Mouse (Mus musculus) forebrain, embryonic 14.5 days (tissue): ENCODE measurements around the gene Zfp985. TPM values are rescaled to one million over a fixed set of nuclear protein-coding genes. Genes with fewer than 3 reads are reported as not detected.
"Not testable (repeated sequence)": the region's sequence is repeated elsewhere in the genome, so short reads cannot be mapped to it uniquely, and the experiment has no call there.

ENCODE experiments used
- ATAC-seq: fragments of 200-750 bp; cut with Nextera tagmentation; 2 replicates; pipeline ENCODE4 v1.8.0; 2017; ENCODE audit warnings: mild to moderate bottlenecking, moderate library complexity
- DNase-seq: peaks from one replicate; pipeline ENCODE4 v3.0.0-alpha.2; 2015; ENCODE audit warnings: low spot score
- H3K27ac ChIP-seq: fragments of 300-500 bp; sonication (generic); 2 replicates; pipeline ENCODE4 v1.5.1; 2014; ENCODE audit warnings: low read depth, mild to moderate bottlenecking, control low read depth, low read length, moderate library complexity
- H3K27me3 ChIP-seq: fragments of 300-500 bp; sonication (generic); replicated peaks from 2 replicates; pipeline ENCODE4 v1.6.1; 2014; ENCODE audit warnings: low read length, control low read depth, mixed read lengths; ENCODE audit not compliant: control insufficient read depth, insufficient read depth
- H3K36me3 ChIP-seq: fragments of 300-500 bp; sonication (generic); 2 replicates; pipeline ENCODE4 v1.6.1; 2014; ENCODE audit warnings: low read length, control low read depth; ENCODE audit not compliant: control insufficient read depth, insufficient read depth
- H3K4me1 ChIP-seq: fragments of 300-500 bp; sonication (generic); 2 replicates; pipeline ENCODE4 v1.6.1; 2014; ENCODE audit warnings: antibody characterized with exemption, low read length, control low read depth; ENCODE audit not compliant: control insufficient read depth, insufficient read depth
- H3K4me2 ChIP-seq: fragments of 300-500 bp; sonication (generic); 2 replicates; pipeline ENCODE4 v1.6.1; 2014; ENCODE audit warnings: mild to moderate bottlenecking, control low read depth, low read length
- H3K4me3 ChIP-seq: fragments of 300-500 bp; sonication (generic); 2 replicates; pipeline ENCODE4 v1.5.1; 2014; ENCODE audit warnings: low read depth, low read length, control low read depth
- H3K9ac ChIP-seq: fragments of 300-500 bp; sonication (generic); 2 replicates; pipeline ENCODE4 v1.6.1; 2014; ENCODE audit warnings: mild to moderate bottlenecking, low read length, control low read depth, moderate library complexity
- H3K9me3 ChIP-seq: fragments of 300-500 bp; sonication (generic); replicated peaks from 2 replicates; pipeline ENCODE4 v1.6.1; 2016; ENCODE audit warnings: low read length, control low read depth, mixed read lengths; ENCODE audit not compliant: control insufficient read depth
- WGBS: fragments of 180-500 bp; shearing (Covaris S2); extraction: QIAGEN DNeasy Blood & Tissue Kit; methylation state at CpG from one replicate; pipeline ENCODE4 v1.1.7; 2014; 5-methylcytosine and 5-hydroxymethylcytosine counted together
- polyA plus RNA-seq: library from polyadenylated mRNA; unstranded; fragments of >200 nt; fragmentation: Nextera tagmentation; extraction: Ambion mirVana; gene quantifications from 2 replicates; pipeline ENCODE4 v1.2.1, GENCODE M21; 2014

Gene Zfp985
- polyA plus RNA-seq, 1 experiment from 2014 or later, result 0.06 TPM

- Histone ChIP-seq H3K9ac (no peak overlapping the region), H3K4me3 (no peak overlapping the region), H3K36me3 (no peaks in the 10 kb centered on the region), H3K4me1 (no peaks in the 10 kb centered on the region), H3K9me3 (peaks cover 35% of the 10 kb centered on the region), H3K4me2 (no peak overlapping the region), H3K27ac (no peak overlapping the region), H3K27me3 (no peaks in the 10 kb centered on the region)
- no peak for DNase-seq
- ATAC-seq, result no peak
- 64% methylated on average over 1 of the region's 1 CpGs for whole genome bisulfite sequencing
These were observed 33.7 kb downstream of the Zfp985 start for GRCm38 (mm10) chr4:147586511-147587473.

GRCm38 (mm10) chr4:147594630-147595029 is 41.6 kb downstream of the Zfp985 start:
- WGBS, result 80% methylated on average over 3 of the region's 3 CpGs

GRCm38 (mm10) chr4:147597685-147598084 is 44.6 kb downstream of the Zfp985 start:
- Histone ChIP-seq H3K36me3 (no peaks in the 10 kb centered on the region), H3K4me2 (no peak overlapping the region), H3K27ac (no peak overlapping the region), H3K4me1 (no peaks in the 10 kb centered on the region), H3K4me3 (no peak overlapping the region), H3K27me3 (no peaks in the 10 kb centered on the region), H3K9me3 (peaks cover 19% of the 10 kb centered on the region; the same call in 1 of the 2 replicates), H3K9ac (no peak overlapping the region)
- DNase-seq (no peak), ATAC-seq (no peak)
- 64% methylated on average over 1 of the region's 1 CpGs for WGBS

More at GRCm38 (mm10) chr4:147594630-147595029, 41.6 kb downstream of the Zfp985 start:
- not testable (repeated sequence) for H3K4me1 ChIP-seq, ATAC-seq, H3K9ac ChIP-seq, H3K4me3 ChIP-seq, H3K27ac ChIP-seq, DNase-seq, H3K4me2 ChIP-seq, H3K27me3 ChIP-seq, H3K36me3 ChIP-seq
- peaks cover 16% of the 10 kb centered on the region; the same call in 1 of the 2 replicates for H3K9me3 ChIP-seq

- Histone ChIP-seq H3K36me3 (no peaks in the 10 kb centered on the region), H3K9me3 (peaks cover 21% of the 10 kb centered on the region; the same call in 1 of the 2 replicates), H3K4me1 (no peaks in the 10 kb centered on the region), H3K4me3 (no peak overlapping the region), H3K9ac (no peak overlapping the region), H3K27ac (no peak overlapping the region), H3K27me3 (no peaks in the 10 kb centered on the region), H3K4me2 (no peak overlapping the region)
- WGBS, result 61% methylated on average over 2 of the region's 2 CpGs
- DNase-seq (no peak), ATAC-seq (no peak)
These were observed 45.8 kb downstream of the Zfp985 start for GRCm38 (mm10) chr4:147598831-147599230.

GRCm38 (mm10) chr4:147601881-147602280 is 48.8 kb downstream of the Zfp985 start:
- Histone ChIP-seq H3K9ac (no peak overlapping the region), H3K4me3 (no peak overlapping the region), H3K4me1 (no peaks in the 10 kb centered on the region), H3K36me3 (no peaks in the 10 kb centered on the region), H3K27me3 (no peaks in the 10 kb centered on the region), H3K4me2 (no peak overlapping the region), H3K9me3 (peaks cover 20% of the 10 kb centered on the region; the same call in 1 of the 2 replicates), H3K27ac (no peak overlapping the region)
- DNase-seq (no peak), ATAC-seq (no peak)
- WGBS, result 47% methylated on average over 1 of the region's 1 CpGs

GRCm38 (mm10) chr4:147603806-147604205 is 50.7 kb downstream of the Zfp985 start:
- DNase-seq, result no peak

GRCm38 (mm10) chr4:147605521-147605920 is 52.4 kb downstream of the Zfp985 start:
- H3K9ac ChIP-seq, result no peak overlapping the region
- DNase-seq, result no peak
- WGBS, result 80% methylated on average over 4 of the region's 4 CpGs

More at GRCm38 (mm10) chr4:147603806-147604205, 50.7 kb downstream of the Zfp985 start:
- ATAC-seq, result no peak
- no peaks in the 10 kb centered on the region for H3K4me1 ChIP-seq
- no peaks in the 10 kb centered on the region for H3K27me3 ChIP-seq
- WGBS, result 79% methylated on average over 4 of the region's 4 CpGs
- no peaks in the 10 kb centered on the region for H3K36me3 ChIP-seq
- no peak overlapping the region for H3K4me2 ChIP-seq
- H3K9ac ChIP-seq, result no peak overlapping the region
- H3K27ac ChIP-seq, result no peak overlapping the region
- H3K4me3 ChIP-seq, result no peak overlapping the region
- H3K9me3 ChIP-seq, result peaks cover 22% of the 10 kb centered on the region; the same call in 1 of the 2 replicates

GRCm38 (mm10) chr4:147606511-147606910 is 53.4 kb downstream of the Zfp985 start:
- H3K9ac ChIP-seq, H3K4me3 ChIP-seq, H3K4me1 ChIP-seq, ATAC-seq, H3K27me3 ChIP-seq, H3K36me3 ChIP-seq, H3K4me2 ChIP-seq, H3K27ac ChIP-seq, DNase-seq: not testable (repeated sequence)
- WGBS, result 84% methylated on average over 6 of the region's 6 CpGs
- H3K9me3 ChIP-seq, result peaks cover 26% of the 10 kb centered on the region

More at GRCm38 (mm10) chr4:147605521-147605920, 52.4 kb downstream of the Zfp985 start:
- Histone ChIP-seq H3K4me2 (no peak overlapping the region), H3K36me3 (no peaks in the 10 kb centered on the region), H3K4me3 (no peak overlapping the region), H3K27ac (no peak overlapping the region), H3K27me3 (no peaks in the 10 kb centered on the region), H3K9me3 (peaks cover 21% of the 10 kb centered on the region), H3K4me1 (no peaks in the 10 kb centered on the region)
- ATAC-seq, result no peak

GRCm38 (mm10) chr4:147633818-147634262 is 80.8 kb downstream of the Zfp985 start:
- not testable (repeated sequence) for H3K27me3 ChIP-seq, H3K4me2 ChIP-seq, H3K9ac ChIP-seq, H3K36me3 ChIP-seq, H3K27ac ChIP-seq, ATAC-seq, H3K4me3 ChIP-seq, H3K9me3 ChIP-seq, DNase-seq, H3K4me1 ChIP-seq
- no CpG with 5 or more reads among the region's 2 CpGs for WGBS
